Mouse (Mus musculus): ENCODE data around the gene Gm5538. TPM values are rescaled to one million over a fixed set of nuclear protein-coding genes. Genes with fewer than 3 reads are reported as not detected.

Gm5538 gene
- not detected for total RNA-seq (2021)

DNA sequence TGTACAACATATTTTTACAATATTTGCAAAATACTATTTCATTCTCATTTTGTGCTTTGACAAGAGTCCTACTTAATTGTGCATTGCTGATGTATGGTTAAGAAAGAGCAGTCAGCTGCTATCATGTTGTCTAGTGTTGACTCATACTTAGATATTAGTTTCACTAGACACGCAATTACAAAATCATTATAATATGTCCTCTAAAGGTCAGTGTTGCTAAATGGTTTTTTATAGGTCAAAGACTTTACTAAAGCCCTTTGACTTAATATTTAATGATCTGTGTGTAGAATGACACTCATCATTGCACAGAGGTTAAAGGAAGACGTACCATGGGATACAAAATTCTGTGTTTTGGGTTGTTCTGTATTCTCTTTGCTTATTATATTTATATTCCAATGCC is at the start of gene Gm5538:
TSS of gene Gm5538 (plus strand) at position 301 of the 400 bp plus-strand sequence.
- DNase-seq (ENCODE audit: low spot score in 2 of 2), result no peak
- intact Hi-C loops (cut with DNase I), result no loop called here

DNA sequence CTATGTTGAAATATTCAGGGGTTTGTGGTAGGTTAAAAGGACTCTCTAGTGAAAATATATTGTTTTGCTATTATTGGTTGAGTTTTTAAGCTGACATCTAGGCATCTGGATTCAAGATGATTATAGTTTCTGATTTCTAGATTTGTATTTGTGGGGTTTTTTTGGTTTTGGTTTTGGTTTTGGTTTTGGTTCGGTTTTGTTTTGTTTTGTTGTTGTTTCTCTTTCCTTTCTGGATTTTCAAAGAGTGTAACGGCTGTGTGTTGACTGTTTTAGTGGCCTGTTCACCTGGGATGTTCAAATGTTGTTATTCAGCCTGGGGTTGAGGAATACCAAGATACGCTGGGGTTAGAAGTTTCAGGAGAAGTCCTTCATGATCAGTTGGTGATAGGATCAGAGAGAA is 32.2 kb upstream of the Gm5538 start:
- intact Hi-C loops (cut with DNase I), result no loop called here

DNA sequence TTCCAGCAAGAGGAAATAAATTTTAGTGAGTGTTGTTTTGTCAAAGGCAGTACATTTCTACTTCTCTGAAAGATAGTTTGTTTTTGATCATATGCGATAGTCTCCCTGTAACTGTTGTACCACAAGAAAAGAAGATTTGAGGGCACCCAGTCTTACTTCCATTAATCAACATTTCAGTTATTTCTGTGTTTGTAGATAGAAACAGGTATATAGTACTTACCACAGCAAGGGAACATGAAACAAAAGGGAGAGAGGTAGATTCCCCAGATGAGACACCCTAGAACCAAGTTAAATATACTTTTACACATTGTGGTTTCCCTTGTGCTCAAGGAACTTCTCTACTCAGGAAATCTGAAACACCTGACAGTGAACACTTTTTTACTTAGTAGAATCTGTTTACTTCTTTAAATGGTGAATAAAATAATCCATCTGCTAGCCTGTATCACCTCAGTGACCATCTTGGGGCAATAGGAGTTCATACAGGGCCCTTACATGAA is 26.9 kb upstream of the Gm5538 start:
- DNase-seq (ENCODE audit: low spot score in 2 of 2), result no peak
- intact Hi-C loops (cut with DNase I), result no loop called here

More for the DNA sequence above, 32.2 kb upstream of the Gm5538 start:
- DNase-seq (ENCODE audit: low spot score in 2 of 2), result no peak

DNA sequence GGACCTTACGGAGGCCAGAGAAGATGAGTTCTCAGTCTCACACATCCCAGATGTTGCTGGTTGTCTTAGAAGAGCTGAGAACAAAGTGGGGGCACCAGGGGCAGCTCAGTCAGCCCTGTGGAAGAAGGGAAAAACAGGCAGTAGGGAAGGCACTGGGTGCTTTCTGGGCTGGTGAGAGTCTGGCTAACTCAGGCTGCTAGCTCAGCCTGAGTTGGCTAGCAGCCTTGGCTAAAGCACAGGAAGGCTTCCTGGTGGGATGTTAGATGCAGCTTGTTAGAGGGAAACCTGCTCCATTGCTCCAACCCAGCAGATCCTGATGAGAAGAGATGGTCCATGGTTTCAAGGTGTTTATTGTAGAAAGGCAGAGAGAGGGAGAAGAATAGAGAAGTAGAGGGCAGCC is 10.3 kb downstream of the Gm5538 start:
- intact Hi-C loops (cut with DNase I), result no loop called here
- no peak for DNase-seq (ENCODE audit: low spot score in 2 of 2)

DNA sequence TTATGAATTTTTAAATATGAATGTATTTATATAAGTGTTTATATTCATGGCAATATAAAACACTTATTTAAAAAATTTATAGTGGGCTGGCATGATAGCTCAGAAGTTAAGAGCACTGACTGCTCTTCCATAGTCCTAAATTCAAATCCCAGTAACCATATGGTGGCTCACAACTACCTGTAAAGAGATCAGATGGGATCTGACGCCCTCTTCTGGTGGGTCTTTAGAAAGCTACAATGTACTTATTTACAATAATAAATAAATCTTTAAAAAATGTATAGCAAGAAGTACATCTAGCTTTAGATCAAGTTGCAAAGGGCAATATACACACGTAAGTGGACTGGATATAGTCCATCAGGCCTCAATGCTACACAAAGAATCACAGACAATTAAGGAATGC is 14.6 kb downstream of the Gm5538 start:
- intact Hi-C loops (cut with DNase I), result no loop called here
- DNase-seq (ENCODE audit: low spot score in 2 of 2), result no peak

Other genes with a start within 250 kb of the Gm5538 start
- not detected for gene Gm8298, start 131.3 kb downstream of the Gm5538 start, total RNA-seq (2021)
- gene C130079G13Rik, start 195.4 kb downstream of the Gm5538 start, total RNA-seq (2021), result not detected